Mouse (Mus musculus): Measurements from ENCODE around the gene Rab11a. TPM values are rescaled to one million over a fixed set of nuclear protein-coding genes. Genes with fewer than 3 reads are reported as not detected.
A peak's percentile ranks its signal among the peaks of the same experiment; 100 is the strongest.

Rab11a gene
- 304 and 317 TPM in 2 replicates for polyA plus RNA-seq (2016; fragmentation: Nextera tagmentation; extraction: Ambion mirVana)

DNA sequence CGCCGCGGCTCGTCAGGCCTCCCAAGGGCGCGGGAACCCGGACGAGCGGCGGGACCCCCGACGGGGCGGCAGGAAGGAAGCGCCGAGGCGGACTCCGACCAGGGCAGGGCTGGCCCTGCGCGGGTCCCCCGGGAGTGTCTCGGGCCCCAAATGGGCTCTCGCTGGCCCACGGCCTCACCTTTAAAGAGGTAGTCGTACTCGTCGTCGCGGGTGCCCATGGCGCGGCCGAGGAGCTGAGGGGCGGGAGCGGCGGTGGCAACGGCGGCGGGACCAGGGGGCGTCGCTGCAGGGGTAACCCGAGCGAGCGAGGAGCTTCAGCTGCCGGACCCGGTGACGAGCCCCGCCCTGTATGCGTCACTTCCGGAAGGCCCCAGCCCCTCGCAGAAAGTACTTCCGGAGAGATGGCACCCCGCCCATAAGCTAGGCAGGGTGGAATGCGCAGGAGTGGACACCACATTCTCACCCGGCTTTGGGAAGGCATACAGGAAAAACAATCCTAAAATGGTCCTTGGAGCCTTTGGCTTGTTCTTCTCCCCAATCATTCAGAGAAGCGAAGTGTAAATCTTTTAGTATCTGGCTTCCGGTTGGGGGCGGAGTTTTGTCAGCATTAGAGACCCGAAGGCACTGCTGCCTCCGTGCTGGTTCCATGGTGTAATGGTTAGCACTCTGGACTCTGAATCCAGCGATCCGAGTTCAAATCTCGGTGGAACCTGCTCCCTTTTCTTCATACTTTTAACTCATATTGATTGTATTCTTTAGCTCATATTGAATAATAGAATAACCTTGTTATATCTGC is at the start of gene Rab11a:
Rab11a (minus strand) TSS at position 353 of the 796 bp plus-strand sequence.
- WGBS, result under 1% methylated on average over 60 of the region's 61 CpGs
- H3K4me2 ChIP-seq (replicated peaks), result peak within 1 kb of the TSS; percentile 78
- peak within 1 kb of the TSS; percentile 92 for H3K4me3 ChIP-seq
- peak; percentile 98 for ATAC-seq (ENCODE audit: low FRiP score, low read depth)
- H3K27ac ChIP-seq, result peak within 1 kb of the TSS; percentile 86
- peak within 1 kb of the TSS; percentile 88 for H3K9ac ChIP-seq
- no peaks in the 10 kb centered on the region for H3K36me3 ChIP-seq
- no peaks in the 10 kb centered on the region for H3K27me3 ChIP-seq (replicated peaks)
- peaks cover 7% of the 10 kb centered on the region; the same call in 1 of the 2 replicates for H3K4me1 ChIP-seq
- no peaks in the 10 kb centered on the region for H3K9me3 ChIP-seq

DNA sequence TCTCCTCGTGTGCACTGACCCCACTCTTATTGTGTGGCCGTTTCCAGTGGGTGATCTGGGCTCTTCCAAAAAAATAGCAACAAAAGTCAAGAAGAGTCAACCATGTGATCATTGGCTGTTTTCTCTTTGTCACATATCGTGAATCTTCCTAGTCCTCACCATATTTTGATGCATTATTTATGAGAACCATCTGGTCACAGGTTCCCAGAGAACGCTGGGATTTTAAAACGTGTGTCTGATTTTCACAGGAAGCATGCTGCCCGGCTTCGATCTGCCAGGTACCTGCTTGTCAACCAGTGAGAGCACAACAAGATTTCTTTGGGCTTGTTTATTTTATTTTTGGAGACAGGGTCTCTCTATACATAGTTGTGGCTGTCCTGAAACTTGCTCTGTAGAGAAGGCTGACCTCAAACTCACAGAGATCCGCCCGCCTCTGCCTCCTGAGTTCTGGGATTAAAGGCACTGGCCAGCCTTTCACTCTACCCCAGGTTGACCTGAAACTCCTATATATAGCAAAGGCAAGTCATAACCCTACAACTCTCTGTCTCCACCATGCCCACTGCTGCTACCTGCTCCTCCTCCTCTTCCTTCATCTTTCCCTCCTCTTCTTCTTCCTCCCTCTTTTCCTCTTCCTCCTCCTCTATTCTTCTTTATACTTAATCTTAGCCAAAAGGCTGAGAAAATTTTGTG is 48.8 kb upstream of the Rab11a start:
- no peak overlapping the region for H3K9ac ChIP-seq
- H3K27ac ChIP-seq, result no peak overlapping the region
- H3K9me3 ChIP-seq, result no peaks in the 10 kb centered on the region
- no peaks in the 10 kb centered on the region for H3K36me3 ChIP-seq
- H3K4me1 ChIP-seq, result no peaks in the 10 kb centered on the region
- H3K27me3 ChIP-seq (replicated peaks), result no peaks in the 10 kb centered on the region
- ATAC-seq (ENCODE audit: low FRiP score, low read depth), result no peak
- H3K4me3 ChIP-seq, result no peak overlapping the region
- WGBS, result 78% methylated on average over 9 of the region's 9 CpGs
- H3K4me2 ChIP-seq (replicated peaks), result no peak overlapping the region

DNA sequence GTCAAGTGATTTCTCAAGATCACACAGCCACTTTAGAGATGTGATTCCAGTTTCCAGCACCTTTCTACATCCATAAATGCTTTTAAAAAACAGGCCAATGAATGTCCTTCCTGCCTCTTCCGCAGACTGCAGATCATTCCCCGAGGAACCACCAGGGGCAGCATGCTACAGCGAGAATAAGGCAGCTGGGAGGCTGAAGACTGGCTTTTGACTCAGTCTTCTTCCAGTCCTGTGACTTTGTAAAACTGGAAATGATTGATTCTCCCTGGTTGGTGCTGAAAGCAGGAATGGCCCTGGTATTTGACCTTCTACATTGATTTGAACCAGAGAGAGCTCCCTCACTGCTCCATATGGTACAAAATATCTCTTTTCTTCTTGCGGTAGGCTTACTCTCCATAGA is 47.3 kb upstream of the Rab11a start:
- no peak for ATAC-seq (ENCODE audit: low FRiP score, low read depth)
- Histone ChIP-seq H3K27ac (no peak overlapping the region), H3K27me3 (replicated peaks) (no peaks in the 10 kb centered on the region), H3K9me3 (no peaks in the 10 kb centered on the region), H3K36me3 (no peaks in the 10 kb centered on the region), H3K4me2 (replicated peaks) (no peak overlapping the region), H3K9ac (no peak overlapping the region), H3K4me3 (no peak overlapping the region), H3K4me1 (no peaks in the 10 kb centered on the region)
- 33% methylated on average over 4 of the region's 4 CpGs for WGBS

DNA sequence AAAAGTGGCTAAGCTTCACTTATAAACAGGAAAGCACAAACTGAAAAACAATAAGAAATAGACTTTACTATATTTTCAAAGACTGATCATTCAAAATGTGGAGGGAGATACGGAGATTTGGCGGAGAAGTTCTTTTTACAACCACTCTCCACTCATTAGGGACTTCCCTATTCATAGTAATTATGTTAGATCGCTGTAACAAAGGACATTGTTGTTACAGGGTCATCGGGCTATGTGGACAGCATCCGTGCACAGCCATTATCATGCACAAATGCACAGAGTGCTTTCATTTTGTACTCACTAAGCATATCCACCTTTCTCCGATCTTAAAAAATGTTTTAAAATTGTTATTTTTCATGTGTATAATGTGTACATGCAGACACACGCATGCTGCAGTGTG is 46.0 kb upstream of the Rab11a start:
- Histone ChIP-seq H3K27ac (no peak overlapping the region), H3K27me3 (replicated peaks) (no peaks in the 10 kb centered on the region), H3K9ac (no peak overlapping the region), H3K36me3 (no peaks in the 10 kb centered on the region), H3K4me3 (no peak overlapping the region), H3K9me3 (no peaks in the 10 kb centered on the region), H3K4me2 (replicated peaks) (no peak overlapping the region), H3K4me1 (no peaks in the 10 kb centered on the region)
- ATAC-seq (ENCODE audit: low FRiP score, low read depth), result no peak
- WGBS, result 68% methylated on average over 7 of the region's 7 CpGs

DNA sequence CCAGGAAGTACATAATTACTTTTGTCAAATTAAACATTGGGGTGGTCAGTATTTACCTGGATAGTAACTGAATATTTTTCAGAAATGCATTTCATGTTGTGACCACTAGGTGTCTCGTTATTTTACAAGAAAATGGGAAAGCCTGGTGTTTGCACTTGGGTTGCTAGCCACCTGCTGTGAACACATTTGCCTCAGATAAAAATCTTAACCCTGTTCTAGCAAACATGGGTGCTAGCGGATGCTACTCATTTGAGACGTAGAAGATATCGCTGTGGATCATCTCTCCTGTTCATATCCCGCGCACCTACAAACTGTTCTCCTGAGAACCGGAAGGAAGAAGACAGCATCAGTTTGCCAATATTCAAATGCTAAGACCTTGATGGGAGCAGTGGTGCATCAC is 42.1 kb upstream of the Rab11a start:
- WGBS, result 48% methylated on average over 7 of the region's 7 CpGs
- H3K27ac ChIP-seq, result no peak overlapping the region
- H3K4me3 ChIP-seq, result no peak overlapping the region
- no peak overlapping the region for H3K9ac ChIP-seq
- no peak overlapping the region for H3K4me2 ChIP-seq (replicated peaks)
- H3K36me3 ChIP-seq, result no peaks in the 10 kb centered on the region
- no peak for ATAC-seq (ENCODE audit: low FRiP score, low read depth)
- H3K27me3 ChIP-seq (replicated peaks), result no peaks in the 10 kb centered on the region
- no peaks in the 10 kb centered on the region for H3K9me3 ChIP-seq
- peaks cover 5% of the 10 kb centered on the region; the same call in 1 of the 2 replicates for H3K4me1 ChIP-seq

DNA sequence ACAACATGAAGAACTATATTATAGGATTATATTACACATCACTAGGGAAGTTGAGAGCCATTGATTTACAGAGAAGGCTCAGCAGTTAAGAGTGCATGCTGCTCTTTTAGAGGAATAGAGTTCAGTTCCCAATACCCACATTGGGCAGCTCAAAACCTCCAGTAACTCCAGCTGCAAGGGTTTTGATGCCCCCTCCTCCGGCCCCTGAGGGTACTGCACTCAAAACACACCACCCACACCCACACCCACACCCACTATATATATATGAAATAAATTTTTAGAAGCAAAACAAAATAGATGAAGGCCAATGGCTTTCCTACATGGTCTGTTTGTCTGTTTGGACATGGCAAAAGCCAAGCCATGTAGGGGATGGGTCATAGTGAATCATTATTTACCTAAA is 40.6 kb upstream of the Rab11a start:
- ATAC-seq (ENCODE audit: low FRiP score, low read depth), result no peak

DNA sequence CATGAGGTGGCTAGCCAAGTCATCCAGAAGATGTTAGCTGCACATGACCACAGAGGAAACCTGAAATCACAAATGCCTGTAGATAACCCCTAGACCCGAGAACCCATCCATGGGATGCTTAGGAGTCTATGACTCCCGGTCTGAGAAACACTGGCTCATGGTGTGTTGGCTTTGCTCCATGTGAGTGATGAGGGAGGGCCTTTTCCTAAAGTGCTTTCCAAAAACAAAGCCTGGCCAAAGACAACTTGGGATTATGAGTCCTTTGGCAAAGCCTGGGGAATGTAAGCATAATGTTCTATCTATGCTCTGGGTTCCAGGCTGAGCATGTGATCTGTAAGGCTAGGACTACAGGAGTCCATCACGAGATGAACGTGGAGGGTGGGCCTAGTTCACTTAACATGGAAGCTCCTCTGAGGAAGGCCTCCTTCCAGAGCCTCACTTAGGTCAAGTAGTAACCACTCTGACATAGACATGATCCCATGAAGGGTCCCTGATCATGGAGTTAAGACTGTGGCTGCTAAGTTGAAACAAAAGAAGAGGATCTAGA is 40.0 kb upstream of the Rab11a start:
- no peak overlapping the region for H3K9ac ChIP-seq
- peaks cover 11% of the 10 kb centered on the region; the same call in 1 of the 2 replicates for H3K4me1 ChIP-seq

More for the DNA sequence above, 40.6 kb upstream of the Rab11a start:
- Histone ChIP-seq H3K4me1 (peaks cover 11% of the 10 kb centered on the region; the same call in 1 of the 2 replicates), H3K27ac (no peak overlapping the region), H3K4me3 (no peak overlapping the region), H3K36me3 (no peaks in the 10 kb centered on the region), H3K9ac (no peak overlapping the region), H3K9me3 (no peaks in the 10 kb centered on the region), H3K4me2 (replicated peaks) (no peak overlapping the region), H3K27me3 (replicated peaks) (no peaks in the 10 kb centered on the region)
- 86% methylated on average over 1 of the region's 1 CpGs for WGBS

DNA sequence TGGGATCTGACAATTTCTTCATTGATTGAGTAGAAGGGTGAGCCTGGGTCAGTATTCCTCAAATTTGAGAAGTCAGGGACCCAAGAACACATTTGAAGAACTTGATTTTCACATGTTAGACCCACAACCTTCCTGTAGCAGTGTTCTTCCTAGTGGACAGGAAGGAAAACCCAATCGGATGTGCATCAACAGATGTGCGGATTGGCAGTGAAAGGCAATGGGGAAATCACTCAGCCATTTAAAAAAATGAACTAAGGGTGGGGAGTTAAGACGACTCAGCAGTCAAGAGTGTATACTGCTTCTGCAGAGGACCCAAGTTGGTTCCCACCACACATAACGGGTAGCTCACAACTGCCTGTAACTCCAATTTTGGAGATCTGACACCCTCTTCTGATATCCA is 37.9 kb upstream of the Rab11a start:
- Histone ChIP-seq H3K9ac (no peak overlapping the region), H3K36me3 (no peaks in the 10 kb centered on the region), H3K4me3 (no peak overlapping the region), H3K27me3 (replicated peaks) (no peaks in the 10 kb centered on the region), H3K27ac (no peak overlapping the region), H3K4me2 (replicated peaks) (no peak overlapping the region), H3K9me3 (no peaks in the 10 kb centered on the region), H3K4me1 (peaks cover 17% of the 10 kb centered on the region; the same call in 1 of the 2 replicates)
- 80% methylated on average over 4 of the region's 4 CpGs for WGBS
- no peak for ATAC-seq (ENCODE audit: low FRiP score, low read depth)

More for the DNA sequence above, 40.0 kb upstream of the Rab11a start:
- ATAC-seq (ENCODE audit: low FRiP score, low read depth), result no peak
- Histone ChIP-seq H3K27me3 (replicated peaks) (no peaks in the 10 kb centered on the region), H3K27ac (no peak overlapping the region), H3K36me3 (no peaks in the 10 kb centered on the region), H3K4me2 (replicated peaks) (no peak overlapping the region), H3K9me3 (no peaks in the 10 kb centered on the region), H3K4me3 (no peak overlapping the region)
- WGBS, result 90% methylated on average over 4 of the region's 4 CpGs

DNA sequence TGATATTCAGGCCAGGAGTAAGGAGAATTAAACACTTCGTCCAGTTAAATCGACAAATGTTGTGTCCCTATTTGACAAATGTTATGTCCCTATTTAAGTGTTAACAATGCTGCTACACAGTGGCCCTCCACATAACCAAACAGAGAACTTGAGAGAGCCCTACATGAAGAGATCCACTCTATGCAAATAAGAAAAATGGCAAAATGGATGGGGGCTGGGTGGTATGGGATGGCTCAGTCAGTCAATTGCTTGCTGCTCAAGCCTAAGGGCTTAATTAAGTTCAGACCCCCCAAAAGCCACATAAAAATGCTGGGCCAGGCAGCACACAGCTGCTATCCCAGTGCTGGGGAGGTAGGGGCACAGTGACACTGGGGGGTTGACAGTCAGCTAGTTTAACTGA is 37.3 kb upstream of the Rab11a start:
- ATAC-seq (ENCODE audit: low FRiP score, low read depth), result peak; percentile 68

DNA sequence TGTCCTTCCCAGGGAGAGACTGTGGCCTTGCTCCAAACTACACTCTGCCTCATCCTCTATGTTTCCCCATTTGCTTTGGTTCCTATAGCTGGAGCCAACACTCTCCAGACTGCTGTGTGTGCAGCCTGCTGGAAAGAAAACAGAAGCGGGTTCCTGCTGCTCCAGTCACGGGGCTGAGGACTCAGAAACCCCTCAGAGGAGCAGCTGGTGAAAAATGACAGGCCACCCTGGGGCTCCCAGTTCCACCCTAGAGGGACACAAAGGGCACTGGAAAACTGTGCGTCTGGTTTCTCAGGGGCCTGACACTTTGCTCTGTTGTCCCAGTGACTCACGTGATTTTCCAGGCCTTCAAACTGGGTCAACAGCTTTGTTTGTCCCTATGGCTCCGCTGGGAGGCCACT is 36.9 kb upstream of the Rab11a start:
- Histone ChIP-seq H3K9me3 (no peaks in the 10 kb centered on the region), H3K9ac (no peak overlapping the region), H3K4me3 (no peak overlapping the region), H3K36me3 (no peaks in the 10 kb centered on the region), H3K27ac (0 out of 2 replicates have a peak overlapping the region, but pooled peaks have one; percentile 12), H3K4me1 (peaks cover 17% of the 10 kb centered on the region; the same call in 1 of the 2 replicates), H3K4me2 (replicated peaks) (no peak overlapping the region; the same call in 1 of the 2 replicates), H3K27me3 (replicated peaks) (no peaks in the 10 kb centered on the region)
- ATAC-seq (ENCODE audit: low FRiP score, low read depth), result peak; percentile 37; the same call in 1 of the 2 replicates
- WGBS, result 24% methylated on average over 5 of the region's 5 CpGs

More for the DNA sequence above, 37.3 kb upstream of the Rab11a start:
- 40% methylated on average over 2 of the region's 2 CpGs for WGBS
- no peak overlapping the region for H3K9ac ChIP-seq
- no peaks in the 10 kb centered on the region for H3K36me3 ChIP-seq
- no peak overlapping the region for H3K4me2 ChIP-seq (replicated peaks)
- H3K9me3 ChIP-seq, result no peaks in the 10 kb centered on the region
- H3K4me1 ChIP-seq, result peaks cover 17% of the 10 kb centered on the region; the same call in 1 of the 2 replicates
- H3K4me3 ChIP-seq, result no peak overlapping the region
- H3K27me3 ChIP-seq (replicated peaks), result no peaks in the 10 kb centered on the region
- H3K27ac ChIP-seq, result no peak overlapping the region

DNA sequence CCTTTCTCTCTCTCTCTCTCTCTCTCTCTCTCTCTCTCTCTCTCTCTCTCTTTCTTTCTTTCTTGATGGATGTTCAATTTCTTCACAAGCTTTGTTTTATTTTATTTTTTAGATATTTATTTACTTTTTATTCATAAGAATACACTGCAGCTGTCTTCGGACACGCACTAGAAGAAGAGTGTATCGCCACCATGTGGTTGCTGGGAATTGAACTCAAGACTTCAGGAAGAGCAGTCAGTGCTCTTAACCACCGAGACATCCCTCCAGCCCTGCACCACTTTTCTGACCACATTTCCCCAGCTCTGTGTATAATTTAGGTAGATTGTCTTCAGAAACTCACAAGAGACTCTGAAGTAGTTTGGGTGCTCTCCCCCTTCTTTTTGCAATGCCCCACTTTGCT is 36.4 kb upstream of the Rab11a start:
- Histone ChIP-seq H3K4me2 (replicated peaks) (no peak overlapping the region), H3K4me3 (no peak overlapping the region), H3K27me3 (replicated peaks) (no peaks in the 10 kb centered on the region), H3K4me1 (peaks cover 17% of the 10 kb centered on the region; the same call in 1 of the 2 replicates), H3K36me3 (no peaks in the 10 kb centered on the region), H3K9me3 (no peaks in the 10 kb centered on the region), H3K27ac (no peak overlapping the region), H3K9ac (no peak overlapping the region)
- no peak for ATAC-seq (ENCODE audit: low FRiP score, low read depth)
- WGBS, result 67% methylated on average over 4 of the region's 4 CpGs

DNA sequence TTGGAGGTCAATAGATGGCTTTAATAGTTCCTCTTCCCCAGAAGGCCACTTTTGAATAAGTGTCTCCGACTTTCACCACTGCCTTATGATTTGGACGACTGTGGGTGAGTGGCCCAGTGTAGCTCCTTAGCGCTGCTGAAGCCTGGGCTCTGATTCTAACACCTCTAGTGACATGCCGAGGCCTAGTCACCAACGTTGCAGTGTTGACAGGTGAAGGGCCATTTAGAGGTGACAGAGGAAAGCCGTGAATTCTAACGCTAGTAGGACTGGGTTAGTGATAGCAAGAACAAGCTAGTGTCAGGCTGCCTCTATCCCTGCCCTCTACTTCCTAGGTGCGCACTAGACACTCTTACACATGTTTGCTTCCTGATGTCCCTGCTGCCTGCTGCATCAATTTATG is 35.7 kb upstream of the Rab11a start:
- no peak overlapping the region for H3K4me2 ChIP-seq (replicated peaks)
- no peak for ATAC-seq (ENCODE audit: low FRiP score, low read depth)
- H3K27ac ChIP-seq, result no peak overlapping the region; the same call in 1 of the 2 replicates
- no peaks in the 10 kb centered on the region for H3K27me3 ChIP-seq (replicated peaks)
- H3K9ac ChIP-seq, result no peak overlapping the region
- peaks cover 17% of the 10 kb centered on the region; the same call in 1 of the 2 replicates for H3K4me1 ChIP-seq
- no peaks in the 10 kb centered on the region for H3K36me3 ChIP-seq
- 80% methylated on average over 8 of the region's 8 CpGs for WGBS
- no peak overlapping the region for H3K4me3 ChIP-seq
- H3K9me3 ChIP-seq, result no peaks in the 10 kb centered on the region
